Mouse (Mus musculus) erythroblast, adult 5-6 weeks (primary cell): ENCODE results near the gene Fam169b. TPM values are rescaled to one million over a fixed set of nuclear protein-coding genes. Genes with fewer than 3 reads are reported as not detected.

Source experiments
- ATAC-seq: replicated peaks from 2 replicates; pipeline ENCODE4 v1.8.0; 2016; ENCODE audit warnings: moderate number of reproducible peaks, mild to moderate bottlenecking, moderate TSS enrichment, inconsistent platforms; ENCODE audit not compliant: poor library complexity, low FRiP score, severe bottlenecking
- total RNA-seq, 2 experiments: library from RNA; stranded (forward) in 1 of 2; stranded (reverse) in 1 of 2; fragments of 150-400 nt in 1 of 2; fragments of 200-764, 138-1000 nt in 1 of 2; gene quantifications; 2 replicates each; pipeline versions ENCODE4 v1.2.3 to v1.2.4; 2015 to 2017; ENCODE audit warnings: low replicate concordance in 2 of 2

The Fam169b gene
- total RNA-seq (2015; ENCODE audit: low replicate concordance) (not detected in 2 replicates), total RNA-seq (2017; ENCODE audit: low replicate concordance) (0.60 TPM in 1 of 2 replicates, not detected in the other)

DNA sequence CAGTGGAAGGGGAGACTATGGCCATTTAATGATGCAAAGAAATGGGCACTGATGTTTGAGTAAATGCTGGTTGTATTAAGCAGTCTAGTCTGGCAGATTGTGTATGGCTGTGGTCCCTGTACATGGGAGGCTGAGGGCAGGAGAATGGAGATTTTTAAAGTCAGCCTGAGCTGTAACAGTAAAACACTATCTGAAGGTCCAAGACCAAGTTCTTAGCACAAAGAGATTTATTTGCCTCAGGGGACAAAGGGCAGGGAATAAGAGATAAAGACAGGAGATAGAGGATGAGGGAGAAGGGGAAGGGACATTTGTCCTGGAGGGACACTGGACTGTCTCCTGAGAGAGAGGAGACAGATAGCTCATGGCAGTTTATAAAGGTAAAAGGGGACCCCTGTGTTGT lies at the start of gene Fam169b:
Gene Fam169b (plus strand): TSS at position 325 of the 400 bp plus-strand sequence.
- no peak for ATAC-seq

DNA sequence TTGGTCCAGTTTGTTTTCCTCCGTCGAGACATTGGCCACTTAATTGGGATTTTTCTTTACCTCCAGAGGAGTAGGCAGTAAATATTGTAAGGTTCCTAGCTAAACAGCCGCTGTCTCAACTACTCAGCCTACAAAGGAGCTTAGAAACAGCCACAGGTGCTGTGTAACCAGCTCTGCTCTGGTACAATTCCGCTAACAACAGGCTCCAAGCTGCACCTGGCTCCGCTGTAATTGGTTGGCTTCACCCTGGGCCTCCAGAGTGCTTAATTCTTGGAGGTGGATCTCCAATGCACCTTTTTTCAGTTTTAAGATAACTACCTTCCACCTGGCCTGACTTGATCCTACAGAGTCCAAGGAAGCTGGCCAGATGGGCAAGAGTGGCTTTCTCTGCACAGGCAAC lies 49.6 kb upstream of the Fam169b start:
- ATAC-seq, result no peak

DNA sequence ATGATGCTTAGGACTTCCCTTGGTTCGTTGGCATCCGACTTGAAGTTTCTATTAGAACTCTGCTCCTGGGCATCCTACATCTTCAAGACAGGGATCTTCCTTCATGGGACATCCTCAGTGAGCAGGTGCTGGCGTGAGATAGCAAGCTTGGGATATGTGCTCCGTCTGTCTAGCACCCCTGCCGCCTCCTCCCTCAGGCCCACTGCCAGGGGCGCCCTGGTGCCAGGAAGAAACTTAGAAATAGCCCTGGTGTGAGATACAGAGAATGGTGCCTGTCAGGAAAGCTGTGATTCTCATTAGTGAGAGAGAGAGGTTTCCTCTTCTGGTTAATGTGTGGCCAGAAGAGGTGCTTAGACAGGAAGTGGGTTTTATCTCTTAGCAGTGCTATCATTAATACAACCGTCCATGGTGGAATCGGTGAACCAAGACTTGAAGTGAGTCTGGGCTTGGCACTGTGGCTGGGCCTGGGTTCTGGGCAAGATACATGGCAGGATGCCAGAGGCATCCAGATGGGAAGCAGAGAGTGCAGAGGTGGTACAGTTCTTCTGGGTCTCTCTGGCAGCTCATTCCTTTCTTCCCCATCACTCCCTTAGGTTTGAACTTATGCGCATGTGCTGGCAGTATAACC lies 48.1 kb upstream of the Fam169b start:
- ATAC-seq, result no peak

DNA sequence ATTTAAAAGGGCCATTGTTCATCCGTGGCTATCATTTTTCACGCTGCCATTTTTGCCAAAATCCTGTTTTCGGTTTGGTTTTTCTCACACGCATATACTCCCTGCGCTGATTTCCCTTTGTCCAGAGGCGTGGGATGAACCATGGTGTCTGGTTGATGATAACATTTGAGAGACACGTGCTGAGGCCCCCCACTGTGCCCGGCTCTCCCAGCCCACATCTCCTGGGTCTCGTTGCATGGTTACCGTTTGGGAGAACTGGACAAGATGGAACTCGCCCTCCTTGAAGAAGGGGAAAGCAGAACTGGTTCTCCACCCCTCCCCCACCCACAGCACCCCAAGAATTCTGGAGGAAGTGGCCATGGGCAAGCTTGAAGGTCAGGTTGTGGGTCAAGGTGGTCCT lies 46.6 kb upstream of the Fam169b start:
- ATAC-seq, result no peak

DNA sequence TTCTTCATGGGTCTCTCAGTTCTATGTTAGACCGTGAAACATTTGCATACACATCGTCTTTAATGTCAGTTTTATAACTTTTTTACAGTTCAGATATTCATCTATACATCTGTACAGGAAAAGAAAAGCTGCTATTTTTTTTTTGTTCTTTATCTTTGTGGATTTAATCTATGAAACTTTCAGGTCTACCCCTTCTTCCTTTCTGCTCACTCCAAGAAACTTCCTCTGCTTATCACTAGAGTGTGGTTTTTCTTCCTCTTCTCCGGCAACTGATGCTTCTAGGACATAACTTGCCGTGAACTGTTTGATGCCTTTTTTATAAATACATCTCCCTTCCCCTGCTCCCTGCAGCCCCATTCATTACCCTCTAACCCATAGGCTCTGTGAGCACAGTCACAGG lies 46.0 kb upstream of the Fam169b start:
- no peak for ATAC-seq

DNA sequence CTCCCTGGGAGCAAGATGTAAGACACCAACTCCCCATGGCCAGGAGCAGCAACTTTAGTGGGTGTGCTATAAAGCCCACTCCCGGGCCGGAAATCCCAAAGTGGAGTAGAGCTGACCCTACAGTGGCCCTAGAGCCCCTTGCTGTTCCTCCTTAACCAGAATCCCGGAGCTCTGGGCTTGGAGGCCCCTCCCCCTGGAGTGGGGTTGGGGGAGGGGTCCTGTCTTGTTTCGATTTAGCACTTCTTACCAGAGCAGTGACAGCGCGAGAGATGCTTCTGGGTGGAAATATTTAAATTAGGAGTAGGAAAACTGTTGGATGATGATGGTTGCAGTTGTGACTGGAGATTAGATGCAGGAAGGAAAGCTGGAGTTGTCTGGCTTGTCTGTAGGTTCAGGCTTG lies 45.1 kb upstream of the Fam169b start:
- ATAC-seq, result no peak

DNA sequence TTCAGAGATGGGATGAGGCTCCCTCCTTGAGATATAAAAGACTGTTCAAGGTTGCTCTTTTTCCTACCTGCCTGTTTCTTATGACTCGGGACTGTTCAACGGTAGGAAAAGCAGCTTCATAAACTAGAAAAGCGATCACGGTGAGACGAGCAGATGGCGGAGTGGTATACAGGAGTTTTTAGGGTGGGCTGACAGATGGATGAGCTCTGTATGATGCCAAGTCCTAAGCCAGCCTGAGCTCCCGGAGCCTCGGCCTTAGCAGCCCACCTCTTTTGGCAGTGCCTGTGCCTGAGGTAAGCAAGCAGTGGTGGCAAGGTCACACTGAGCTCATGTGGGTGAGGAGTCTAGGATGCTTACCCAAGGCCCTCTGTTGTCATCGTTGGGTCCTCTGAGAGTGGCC lies 42.8 kb upstream of the Fam169b start:
- ATAC-seq, result no peak

DNA sequence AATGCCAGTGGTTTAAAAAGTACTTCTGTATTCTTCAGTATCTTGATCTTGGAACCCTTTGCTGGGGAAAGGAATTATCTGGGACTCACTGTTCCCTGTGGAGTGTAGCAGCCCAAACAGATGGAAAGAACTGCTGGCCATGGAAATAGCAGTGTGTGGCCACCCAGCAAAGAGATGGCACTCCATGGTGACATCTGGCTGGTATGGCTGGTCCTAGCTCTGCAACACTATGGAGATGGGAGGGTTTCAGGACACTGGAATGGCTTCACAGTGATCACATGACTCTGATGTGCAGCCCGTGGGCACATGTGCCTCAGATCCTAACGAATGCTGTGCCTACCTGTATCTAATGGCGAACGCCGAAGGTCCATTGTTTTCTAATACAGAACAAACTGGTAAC lies 41.1 kb upstream of the Fam169b start:
- ATAC-seq, result no peak

DNA sequence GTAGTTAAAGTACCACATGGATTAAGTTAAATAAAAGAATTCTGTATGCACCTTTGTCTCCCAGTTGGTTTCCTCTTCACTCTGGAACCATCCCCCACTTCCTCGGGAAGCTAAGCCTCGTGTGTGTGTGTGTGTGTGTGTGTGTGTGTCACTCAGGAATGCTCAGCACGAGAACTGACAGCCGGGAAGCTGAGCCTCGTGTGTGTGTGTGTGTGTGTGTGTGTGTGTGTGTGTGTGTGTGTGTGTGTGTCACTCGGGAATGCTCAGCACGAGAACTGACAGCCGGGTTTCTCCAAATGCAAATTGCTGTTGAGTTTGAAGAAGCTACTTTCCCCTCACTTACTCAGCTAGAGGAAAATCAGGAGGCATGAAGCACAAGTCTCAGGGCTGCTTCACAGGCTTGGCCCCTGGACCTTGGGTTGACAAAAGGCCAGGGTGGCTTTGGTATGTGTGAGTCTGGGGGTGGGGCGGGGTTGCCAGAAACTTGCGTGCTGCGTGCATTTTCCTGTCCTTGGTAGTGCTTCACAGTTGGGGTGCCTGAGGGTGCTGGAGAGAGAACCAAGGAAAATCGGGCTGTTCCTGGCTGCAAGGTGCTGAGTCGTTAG lies 39.9 kb upstream of the Fam169b start:
- no peak for ATAC-seq

DNA sequence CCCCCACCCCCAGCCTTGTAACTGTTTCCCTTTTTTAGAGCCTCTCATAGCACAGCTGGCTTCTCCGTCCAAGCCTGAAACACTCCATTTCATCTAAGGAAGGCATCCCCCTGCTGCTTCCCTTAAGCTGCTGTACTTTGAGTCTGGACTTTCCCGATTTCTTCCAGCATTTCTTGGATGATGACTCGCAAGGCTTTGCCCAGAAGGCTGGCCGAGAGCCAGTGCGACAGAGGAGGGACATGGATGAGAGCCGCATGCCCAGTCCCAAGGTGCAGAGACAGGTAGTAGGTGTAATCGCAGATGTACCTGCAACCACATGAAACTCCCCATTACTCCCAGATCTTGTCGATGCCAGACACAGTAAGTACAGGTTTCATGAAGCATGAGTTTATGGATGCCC lies 36.8 kb upstream of the Fam169b start:
- no peak for ATAC-seq

DNA sequence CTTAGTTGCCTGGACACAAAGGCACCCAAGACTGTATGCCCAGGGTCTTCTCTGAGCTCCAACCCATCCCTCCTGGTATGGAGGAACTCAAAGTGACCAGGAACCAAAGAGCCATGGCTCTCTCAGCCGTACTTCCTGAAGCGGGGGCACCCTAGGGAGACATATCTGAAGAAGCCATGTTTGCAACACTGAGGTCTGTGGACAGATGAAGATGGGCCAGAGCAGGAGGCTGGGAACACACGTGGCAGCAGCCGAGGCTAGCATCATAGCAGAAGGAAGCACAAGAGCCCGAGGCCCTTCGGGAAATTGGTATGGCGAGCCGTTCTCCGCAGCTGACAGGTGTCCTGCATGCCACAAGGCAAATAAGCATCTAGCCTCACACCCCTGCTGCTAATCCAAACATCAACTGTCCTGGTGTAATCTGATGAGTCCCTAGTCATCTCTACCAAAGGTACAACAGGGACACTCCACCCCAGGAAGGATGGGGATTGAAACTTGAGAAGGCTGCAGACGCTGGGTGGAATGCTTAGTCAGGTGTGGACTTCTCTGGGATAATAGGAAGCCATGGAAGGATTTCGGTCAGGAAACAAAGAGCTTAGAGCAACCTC lies 34.3 kb upstream of the Fam169b start:
- no peak for ATAC-seq

DNA sequence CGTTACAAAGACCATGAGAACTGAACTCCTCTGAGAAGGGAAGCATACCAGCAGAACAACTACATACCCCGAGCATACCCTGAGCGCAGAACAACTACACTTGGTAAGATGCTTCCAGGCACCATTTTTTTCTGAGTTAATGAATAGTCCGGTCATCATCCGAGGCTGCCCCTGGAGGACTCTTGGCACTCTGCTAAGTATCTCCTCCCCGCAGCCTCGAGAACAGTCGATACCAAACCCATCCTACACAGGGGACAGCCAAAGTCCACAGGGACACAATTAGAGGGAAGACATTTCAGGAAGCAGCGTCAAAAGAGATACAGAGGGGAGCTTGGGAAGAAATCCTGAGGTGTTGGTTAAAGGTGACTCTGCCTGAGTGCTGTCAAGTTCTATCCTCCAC lies 32.4 kb upstream of the Fam169b start:
- no peak for ATAC-seq

DNA sequence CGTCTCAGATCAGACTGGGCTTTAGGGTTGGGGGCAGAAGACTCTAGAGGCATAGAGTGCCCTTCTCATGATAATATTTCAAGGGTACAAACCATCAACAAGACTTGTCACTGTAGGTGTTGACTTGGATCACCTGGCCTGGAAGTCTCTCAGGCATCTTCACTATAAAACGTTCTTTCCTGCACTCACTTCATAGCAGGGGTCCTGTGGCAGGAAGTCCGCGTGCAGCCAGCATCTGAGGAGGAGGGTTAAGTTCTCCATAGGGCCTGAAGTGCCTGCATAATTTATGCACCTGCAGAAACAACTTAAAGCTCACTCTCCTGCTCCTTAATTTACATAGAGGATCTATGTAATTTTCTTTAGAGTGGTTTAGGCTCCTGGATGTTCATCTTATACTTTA lies 28.0 kb upstream of the Fam169b start:
- ATAC-seq, result no peak

DNA sequence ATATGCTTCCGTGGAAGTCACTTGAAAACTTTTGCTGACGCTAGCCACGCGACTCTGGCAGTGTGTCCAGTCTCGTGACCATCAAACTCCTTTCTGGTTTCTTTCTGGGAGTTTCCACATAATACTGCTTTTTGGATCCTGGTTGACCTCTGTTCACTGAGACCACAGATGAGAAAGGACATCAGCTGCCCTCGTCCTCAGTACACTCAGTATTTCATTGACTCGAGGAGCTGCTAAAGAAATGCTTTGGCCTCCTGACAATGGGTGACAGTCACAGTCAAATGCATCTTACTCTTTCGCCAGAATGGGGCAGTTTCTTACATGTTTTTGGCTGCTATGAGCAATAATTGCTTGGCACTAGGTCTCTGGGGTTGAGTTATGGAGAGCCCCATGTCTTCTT lies 27.4 kb upstream of the Fam169b start:
- no peak for ATAC-seq

DNA sequence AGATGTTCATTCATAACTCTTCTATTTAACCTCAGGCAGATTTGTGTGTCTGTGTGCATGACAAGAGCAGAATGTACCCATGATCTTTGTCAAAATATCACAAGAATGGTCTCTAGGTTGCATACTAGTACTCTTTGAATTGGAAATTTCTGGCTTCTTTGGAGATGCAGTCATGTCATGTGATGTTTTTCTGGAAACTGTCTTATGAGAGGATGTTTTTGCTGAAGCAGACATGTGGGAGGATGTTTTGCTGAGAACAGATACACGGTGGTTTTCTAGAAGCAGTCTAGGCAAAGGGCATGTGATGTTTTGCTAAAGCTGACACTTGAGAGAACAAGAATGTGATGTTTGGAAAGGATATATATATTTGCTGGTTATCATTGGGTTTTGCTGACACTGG lies 23.2 kb upstream of the Fam169b start:
- no peak for ATAC-seq

DNA sequence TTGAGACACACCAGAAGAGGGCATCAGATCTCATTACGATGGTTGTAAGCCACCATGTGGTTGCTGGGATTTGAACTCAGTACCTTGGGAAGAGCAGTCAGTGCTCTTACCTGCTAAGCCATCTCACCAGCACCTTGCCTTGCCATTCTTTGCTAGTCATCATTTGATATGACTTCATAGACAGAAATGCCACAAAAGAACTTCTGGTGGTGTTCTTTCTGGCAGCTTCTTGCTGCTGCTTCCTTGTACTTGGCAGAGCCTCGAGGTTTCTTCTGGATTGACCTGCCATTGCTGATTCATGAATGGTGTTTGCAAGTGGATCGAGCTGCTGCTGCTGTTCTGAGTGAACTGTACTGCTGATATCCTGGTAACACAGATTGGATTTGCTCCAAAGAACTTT lies 22.7 kb upstream of the Fam169b start:
- ATAC-seq, result no peak

DNA sequence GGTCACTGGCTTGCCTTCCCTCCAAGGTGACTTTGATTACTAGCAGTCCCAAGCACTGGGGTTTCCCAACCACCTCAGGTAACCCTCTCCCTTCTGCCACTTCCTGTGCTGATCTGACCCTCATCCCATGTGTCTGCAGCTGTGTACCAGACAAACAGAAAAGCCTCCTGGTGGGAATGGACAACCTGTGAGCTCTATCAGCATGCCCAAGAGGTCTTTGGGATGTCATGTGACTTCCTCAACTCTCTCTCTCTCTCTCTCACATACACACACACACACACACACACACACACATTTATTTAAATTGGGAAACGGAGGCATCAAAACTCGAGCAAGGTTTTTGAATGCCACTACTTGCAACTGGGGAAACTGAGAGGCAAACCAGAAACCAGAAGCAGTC lies 15.9 kb upstream of the Fam169b start:
- ATAC-seq, result no peak

DNA sequence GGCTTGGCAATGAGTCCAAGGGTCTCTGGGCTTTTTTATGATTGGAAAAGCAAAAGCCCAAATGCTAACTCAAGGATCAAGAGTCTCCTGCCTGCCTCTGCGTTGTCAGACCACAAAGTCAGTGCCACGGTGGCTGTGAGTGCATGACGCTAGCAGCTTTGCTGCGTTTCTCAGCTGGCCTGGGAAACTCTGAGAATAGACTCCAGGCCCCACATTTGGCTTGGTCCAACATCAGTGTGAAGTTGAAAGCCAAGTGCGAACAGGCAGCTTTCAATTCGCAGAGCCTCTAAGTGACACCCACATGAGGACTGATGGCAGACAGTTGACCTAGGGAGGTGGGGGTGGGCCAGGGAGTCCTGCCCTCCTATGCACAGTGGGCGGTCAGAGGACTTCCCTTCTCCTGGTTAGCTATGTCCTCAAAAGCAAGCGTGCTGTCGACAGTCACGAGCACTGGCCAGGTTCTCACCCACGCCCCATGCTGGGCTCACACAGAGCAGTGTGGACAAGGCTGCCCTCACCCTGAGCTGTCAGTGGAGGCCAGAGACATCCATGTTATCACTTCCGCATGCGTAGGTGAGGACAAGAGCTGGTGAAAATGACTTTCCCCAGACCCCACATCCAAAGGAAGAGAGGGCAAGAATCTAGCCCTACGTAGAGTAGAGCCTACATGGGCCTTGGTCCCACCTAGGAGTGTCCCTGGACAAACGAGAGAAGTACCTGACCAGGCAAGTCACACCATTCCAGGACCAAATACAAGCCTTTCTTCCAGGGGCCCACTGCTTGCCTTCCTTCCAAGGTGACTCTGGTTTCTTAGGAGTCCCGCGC lies 15.1 kb upstream of the Fam169b start:
- no peak for ATAC-seq

DNA sequence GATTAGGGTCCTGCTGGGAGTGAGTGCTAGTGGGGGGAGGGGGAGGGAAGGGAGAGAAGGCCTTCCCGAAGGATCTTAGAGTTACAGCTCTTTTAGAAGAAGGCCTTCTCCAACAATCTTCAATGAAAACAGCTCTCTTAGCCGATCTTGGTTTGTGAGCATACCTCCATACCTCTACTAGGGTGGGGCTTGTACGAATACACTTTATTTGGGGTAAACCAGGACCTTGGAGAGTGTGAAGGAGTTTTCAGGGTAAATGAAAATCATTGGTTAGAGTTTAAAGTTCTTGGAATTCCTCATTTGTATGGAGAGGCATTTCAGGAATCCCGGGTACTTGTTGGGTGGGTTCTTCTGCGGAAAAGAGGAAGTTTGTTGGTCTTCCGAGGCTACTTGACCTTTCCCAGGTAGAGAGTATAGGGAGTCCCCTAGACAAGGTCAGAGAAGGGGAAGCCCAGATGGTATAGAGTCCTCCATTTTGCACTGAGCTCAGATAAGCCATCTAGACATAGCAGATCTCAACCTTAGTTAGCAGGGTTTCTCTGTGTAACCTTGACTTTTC lies 14.0 kb upstream of the Fam169b start:
- ATAC-seq, result no peak

DNA sequence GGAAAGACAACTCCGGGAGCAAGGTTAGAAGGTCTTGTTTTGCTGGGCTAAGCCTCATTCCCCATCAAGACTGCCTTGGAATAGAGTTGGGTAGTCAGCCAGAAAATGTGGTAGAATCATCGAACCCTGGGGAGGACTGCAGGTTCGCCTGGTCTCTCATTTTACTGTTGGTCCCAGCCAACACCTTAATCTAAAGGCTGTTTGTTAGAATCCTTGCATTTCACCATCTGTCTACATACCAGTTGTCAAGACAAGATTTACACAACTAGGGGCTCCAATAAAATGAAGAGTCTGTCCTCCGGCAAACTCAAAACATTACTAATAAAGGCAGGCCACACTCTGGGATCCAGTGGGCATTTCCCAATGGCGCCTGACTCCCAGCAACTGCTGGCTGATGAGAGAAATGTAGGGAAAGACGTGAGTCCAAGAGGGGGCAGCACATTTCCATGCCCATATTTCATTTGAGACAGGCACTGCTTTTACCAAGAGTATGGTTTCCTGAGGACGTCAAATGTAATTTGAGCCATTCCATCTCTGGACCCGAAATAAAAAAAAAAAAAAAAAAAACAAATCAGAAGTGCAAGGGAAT lies 10.9 kb upstream of the Fam169b start:
- no peak for ATAC-seq
